Mouse (Mus musculus) olfactory bulb, adult 2 months (tissue): ENCODE results near the gene Igdcc3.

ENCODE experiments used
- CTCF ChIP-seq: fragments of 200-500 bp; IDR thresholded peaks from 2 replicates; pipeline ENCODE4 v1.5.1; 2012; ENCODE audit warnings: low read depth, mild to moderate bottlenecking, low read length, moderate library complexity; ENCODE audit not compliant: insufficient read depth
- POLR2A ChIP-seq: fragments of 200-500 bp; IDR thresholded peaks from 2 replicates; pipeline ENCODE4 v1.6.1; 2012; ENCODE audit warnings: mild to moderate bottlenecking, low read depth, low read length, moderate library complexity; ENCODE audit not compliant: insufficient read depth

GRCm38 (mm10) chr9:65195982-65196737 is 55.2 kb downstream of the Igdcc3 start:
- TF ChIP-seq POLR2A (no peak), CTCF (no peak)
